Mouse (Mus musculus) heart, embryonic 12.5 days (tissue): Measurements from ENCODE around the gene Gpatch4. TPM values are rescaled to one million over a fixed set of nuclear protein-coding genes. Genes with fewer than 3 reads are reported as not detected.

Experiments
- ATAC-seq: fragments of 200-750 bp; cut with Nextera tagmentation; 2 replicates; pipeline ENCODE4 v1.8.0; 2017; ENCODE audit warnings: moderate TSS enrichment, moderate library complexity; ENCODE audit not compliant: insufficient number of reproducible peaks, low FRiP score
- H3K27ac ChIP-seq: fragments of 300-500 bp; sonication (generic); 2 replicates; pipeline ENCODE4 v1.5.1; 2016; ENCODE audit warnings: mild to moderate bottlenecking, moderate library complexity; ENCODE audit not compliant: poor library complexity, severe bottlenecking
- H3K27me3 ChIP-seq: fragments of 300-500 bp; sonication (generic); replicated peaks from 2 replicates; pipeline ENCODE4 v1.6.1; 2016; ENCODE audit warnings: mild to moderate bottlenecking, moderate library complexity
- H3K36me3 ChIP-seq: fragments of 300-500 bp; sonication (generic); 2 replicates; pipeline ENCODE4 v1.6.1; 2016; ENCODE audit warnings: mild to moderate bottlenecking, moderate library complexity
- H3K4me1 ChIP-seq: fragments of 300-500 bp; sonication (generic); replicated peaks from 2 replicates; pipeline ENCODE4 v1.6.1; 2016; ENCODE audit warnings: mild to moderate bottlenecking
- H3K4me2 ChIP-seq: fragments of 300-500 bp; sonication (generic); 2 replicates; pipeline ENCODE4 v1.6.1; 2016; ENCODE audit warnings: mild to moderate bottlenecking, moderate library complexity
- H3K4me3 ChIP-seq: fragments of 300-500 bp; sonication (generic); 2 replicates; pipeline ENCODE4 v1.5.1; 2016; ENCODE audit warnings: mild to moderate bottlenecking
- H3K9ac ChIP-seq: fragments of 300-500 bp; sonication (generic); 2 replicates; pipeline ENCODE4 v1.6.1; 2016; ENCODE audit warnings: mild to moderate bottlenecking, moderate library complexity
- H3K9me3 ChIP-seq: fragments of 300-500 bp; sonication (generic); replicated peaks from 2 replicates; pipeline ENCODE4 v1.6.1; 2016; ENCODE audit warnings: mild to moderate bottlenecking, moderate library complexity
- WGBS: fragments of 180-500 bp; shearing (Covaris S2); methylation state at CpG from one replicate; pipeline ENCODE4 v1.1.7; 2016; 5-methylcytosine and 5-hydroxymethylcytosine counted together
- polyA plus RNA-seq: library from polyadenylated mRNA; unstranded; fragments of >200 nt; fragmentation: Nextera tagmentation; extraction: Ambion mirVana; gene quantifications from 2 replicates; pipeline ENCODE4 v1.2.1, GENCODE M21; 2016

Gene Gpatch4
- 19.2 and 19.7 TPM in 2 replicates for polyA plus RNA-seq

- WGBS, result 8% methylated on average over 36 of the region's 36 CpGs
- H3K27ac ChIP-seq, result peak within 1 kb of the TSS; percentile 8; the same call in 1 of the 2 replicates
Observed at GRCm38 (mm10) chr3:88042661-88043421, at the start of gene Gpatch4. Gene Gpatch4, plus strand, starts transcription at chr3:88043108.

GRCm38 (mm10) chr3:87993436-87993835, 49.5 kb upstream of the Gpatch4 start:
- no peak for ATAC-seq
- 6% methylated on average over 4 of the region's 6 CpGs for WGBS
- Histone ChIP-seq H3K4me1 (peaks cover 10% of the 10 kb centered on the region), H3K9ac (no peak overlapping the region), H3K4me3 (no peak overlapping the region), H3K9me3 (no peaks in the 10 kb centered on the region), H3K4me2 (no peak overlapping the region), H3K27me3 (peaks cover 100% of the 10 kb centered on the region), H3K36me3 (no peaks in the 10 kb centered on the region), H3K27ac (no peak overlapping the region)

More at GRCm38 (mm10) chr3:88042661-88043421, at the start of gene Gpatch4:
- no peaks in the 10 kb centered on the region for H3K9me3 ChIP-seq
- peaks cover 8% of the 10 kb centered on the region; the same call in 1 of the 2 replicates for H3K4me1 ChIP-seq
- H3K4me3 ChIP-seq, result peak within 1 kb of the TSS; percentile 74
- H3K4me2 ChIP-seq, result peak within 1 kb of the TSS; percentile 78
- peaks cover 28% of the 10 kb centered on the region for H3K27me3 ChIP-seq
- peak; percentile 86 for ATAC-seq
- peak within 1 kb of the TSS; percentile 71 for H3K9ac ChIP-seq
- 0 out of 2 replicates have a peak, but pooled peaks cover 8% of the 10 kb centered on the region for H3K36me3 ChIP-seq

DNA sequence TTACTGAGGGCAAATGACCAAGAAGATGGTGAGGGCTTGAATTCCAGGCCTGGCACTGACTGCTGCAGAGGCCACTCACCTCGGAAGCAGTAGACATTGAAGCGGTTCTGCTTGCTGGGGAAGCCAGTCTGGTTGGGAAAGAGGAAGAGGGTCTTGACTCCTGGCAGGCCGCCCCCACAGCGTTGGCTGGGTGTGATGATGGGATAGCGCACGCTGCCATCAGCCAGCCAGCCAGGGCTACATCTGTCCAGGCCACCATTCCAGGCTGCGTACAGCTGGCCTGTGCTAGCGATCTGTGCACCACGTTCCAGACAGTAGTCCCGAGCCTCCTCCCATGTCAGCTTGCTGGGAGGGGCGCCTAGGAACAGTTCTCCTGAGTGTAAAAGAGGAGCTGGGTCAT, 47.6 kb upstream of the Gpatch4 start:
- no peak overlapping the region for H3K27ac ChIP-seq
- peaks cover 100% of the 10 kb centered on the region for H3K27me3 ChIP-seq
- H3K4me2 ChIP-seq, result no peak overlapping the region
- ATAC-seq, result no peak
- H3K9ac ChIP-seq, result no peak overlapping the region
- H3K4me1 ChIP-seq, result peaks cover 18% of the 10 kb centered on the region
- H3K9me3 ChIP-seq, result no peaks in the 10 kb centered on the region
- H3K4me3 ChIP-seq, result no peak overlapping the region
- WGBS, result 29% methylated on average over 11 of the region's 11 CpGs
- H3K36me3 ChIP-seq, result no peaks in the 10 kb centered on the region

- WGBS, result 3% methylated on average over 15 of the region's 15 CpGs
- Histone ChIP-seq H3K9ac (no peak overlapping the region), H3K4me1 (peaks cover 22% of the 10 kb centered on the region), H3K9me3 (no peaks in the 10 kb centered on the region), H3K27ac (no peak overlapping the region), H3K27me3 (peaks cover 100% of the 10 kb centered on the region), H3K4me3 (no peak overlapping the region), H3K4me2 (peak overlapping the region; percentile 71), H3K36me3 (no peaks in the 10 kb centered on the region)
- no peak for ATAC-seq
Observed at GRCm38 (mm10) chr3:87996401-87996800, 46.5 kb upstream of the Gpatch4 start.

GRCm38 (mm10) chr3:87996971-87997614, 45.8 kb upstream of the Gpatch4 start:
- H3K4me3 ChIP-seq, result peak overlapping the region; percentile 41
- no peak overlapping the region for H3K27ac ChIP-seq
- no peaks in the 10 kb centered on the region for H3K9me3 ChIP-seq
- peaks cover 22% of the 10 kb centered on the region for H3K4me1 ChIP-seq
- H3K36me3 ChIP-seq, result no peaks in the 10 kb centered on the region
- peak overlapping the region; percentile 49; the same call in 1 of the 2 replicates for H3K9ac ChIP-seq
- H3K27me3 ChIP-seq, result peaks cover 100% of the 10 kb centered on the region
- H3K4me2 ChIP-seq, result peak overlapping the region; percentile 71
- 0 out of 2 replicates have a peak, but pooled peaks have one; percentile 27 for ATAC-seq
- under 1% methylated on average over 49 of the region's 49 CpGs for whole genome bisulfite sequencing

DNA sequence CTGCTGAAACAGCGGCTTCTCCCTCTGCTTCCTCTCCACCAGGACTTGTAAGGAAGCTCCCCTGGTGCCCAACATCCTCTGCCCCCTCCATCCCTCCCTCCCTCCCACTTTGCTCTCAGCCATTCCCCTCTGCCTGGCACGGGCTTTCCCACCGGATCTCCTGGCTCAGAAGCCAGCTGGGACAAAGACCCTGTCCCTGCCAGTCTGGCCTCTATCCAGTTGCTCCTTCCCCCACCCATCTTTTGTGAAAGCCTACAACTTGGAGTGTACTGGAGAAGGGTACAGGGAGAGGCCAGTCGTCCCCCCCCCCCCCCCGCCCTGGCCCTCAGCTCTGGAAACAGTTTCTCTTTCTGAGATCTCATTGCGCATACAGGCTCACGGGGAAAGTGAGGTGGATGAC, 44.2 kb upstream of the Gpatch4 start:
- Histone ChIP-seq H3K4me2 (no peak overlapping the region), H3K4me1 (peaks cover 22% of the 10 kb centered on the region), H3K4me3 (no peak overlapping the region), H3K9ac (no peak overlapping the region), H3K36me3 (no peaks in the 10 kb centered on the region), H3K27ac (no peak overlapping the region), H3K9me3 (0 out of 2 replicates have a peak, but pooled peaks cover 4% of the 10 kb centered on the region), H3K27me3 (peaks cover 100% of the 10 kb centered on the region)
- no peak for ATAC-seq
- WGBS, result 2% methylated on average over 7 of the region's 7 CpGs

GRCm38 (mm10) chr3:87999243-87999895, 43.5 kb upstream of the Gpatch4 start:
- no peak for ATAC-seq

DNA sequence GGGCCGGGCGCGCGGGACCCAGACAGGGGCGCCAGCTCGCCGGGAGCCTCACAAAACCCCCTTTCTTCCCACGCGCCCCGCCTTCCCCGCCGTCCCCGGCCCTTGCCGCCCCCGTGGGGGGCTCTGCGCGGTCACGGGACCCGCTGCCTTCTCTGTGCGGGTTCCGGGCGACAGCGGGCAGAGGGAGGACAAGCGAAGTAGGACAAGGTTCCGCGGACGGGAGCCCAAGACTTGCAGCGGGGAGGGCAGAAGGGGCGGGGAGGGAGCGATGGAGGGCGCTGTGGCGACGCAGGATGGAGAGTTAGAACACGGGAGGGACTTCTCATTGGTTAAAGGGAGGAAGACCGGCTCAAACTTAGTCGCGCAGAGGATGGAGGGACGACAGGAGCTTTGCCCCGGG, 42.7 kb upstream of the Gpatch4 start, which contains the start of gene Bcan:
Bcan (minus strand) TSS at position 50 of the 400 bp plus-strand sequence.
- H3K36me3 ChIP-seq, result no peaks in the 10 kb centered on the region
- H3K9me3 ChIP-seq, result 0 out of 2 replicates have a peak, but pooled peaks cover 4% of the 10 kb centered on the region
- peak within 1 kb of the TSS; percentile 49 for H3K4me3 ChIP-seq
- under 1% methylated on average over 39 of the region's 39 CpGs for WGBS
- peaks cover 22% of the 10 kb centered on the region for H3K4me1 ChIP-seq
- H3K4me2 ChIP-seq, result peak within 1 kb of the TSS; percentile 70
- peaks cover 93% of the 10 kb centered on the region for H3K27me3 ChIP-seq
- peak within 1 kb of the TSS; percentile 44; the same call in 1 of the 2 replicates for H3K9ac ChIP-seq
- ATAC-seq, result no peak
- H3K27ac ChIP-seq, result no peak within 1 kb of the TSS

More at GRCm38 (mm10) chr3:87999243-87999895, 43.5 kb upstream of the Gpatch4 start:
- peak overlapping the region; percentile 49 for H3K4me3 ChIP-seq
- peaks cover 22% of the 10 kb centered on the region for H3K4me1 ChIP-seq
- H3K4me2 ChIP-seq, result peak overlapping the region; percentile 70
- no peaks in the 10 kb centered on the region for H3K36me3 ChIP-seq
- H3K9me3 ChIP-seq, result 0 out of 2 replicates have a peak, but pooled peaks cover 4% of the 10 kb centered on the region
- no peak overlapping the region for H3K9ac ChIP-seq
- peaks cover 96% of the 10 kb centered on the region for H3K27me3 ChIP-seq
- H3K27ac ChIP-seq, result no peak overlapping the region
- 2% methylated on average over 38 of the region's 38 CpGs for WGBS

DNA sequence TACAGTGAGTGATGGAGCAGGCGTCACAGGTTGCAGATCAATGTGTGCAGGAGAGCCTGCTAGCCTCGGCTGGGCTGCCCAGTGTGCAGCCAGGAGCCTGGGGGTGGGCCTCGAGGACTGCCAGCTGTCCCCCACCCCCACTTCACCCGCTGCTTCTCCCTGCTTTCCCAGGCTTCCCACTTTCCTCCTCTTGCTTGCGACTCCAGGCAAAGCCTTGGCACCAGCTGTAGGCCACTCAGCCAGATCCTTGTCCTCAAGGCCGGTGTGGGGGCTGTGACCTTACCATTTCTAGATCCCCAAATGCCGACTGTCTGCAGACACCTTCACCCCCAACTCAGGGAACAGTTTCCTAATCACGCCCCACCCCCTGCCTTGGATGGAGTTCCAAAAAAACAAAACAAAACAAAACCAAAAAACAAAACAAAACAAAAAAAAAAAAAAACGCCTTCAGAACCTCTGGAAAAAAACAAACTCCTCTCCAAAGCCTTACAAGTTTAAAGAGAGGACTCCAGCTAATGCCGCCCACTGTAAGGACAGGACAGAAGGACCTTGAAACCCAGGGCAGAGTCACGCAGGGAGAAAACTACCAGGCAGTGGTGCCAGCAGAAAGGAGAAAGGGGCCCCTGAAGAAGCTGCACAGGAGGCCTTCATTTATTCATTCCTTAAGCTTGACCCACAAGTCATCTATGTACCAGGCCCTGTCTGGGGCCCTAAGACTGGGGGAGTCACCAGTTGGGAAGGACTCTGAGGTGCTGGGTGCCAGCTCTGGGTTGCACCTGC, 41.9 kb upstream of the Gpatch4 start:
- H3K4me1 ChIP-seq, result peaks cover 22% of the 10 kb centered on the region
- no peak for ATAC-seq
- H3K9me3 ChIP-seq, result peaks cover 6% of the 10 kb centered on the region
- peak overlapping the region; percentile 70; the same call in 1 of the 2 replicates for H3K4me2 ChIP-seq
- no peaks in the 10 kb centered on the region for H3K36me3 ChIP-seq
- no peak overlapping the region for H3K9ac ChIP-seq
- peaks cover 93% of the 10 kb centered on the region for H3K27me3 ChIP-seq
- H3K4me3 ChIP-seq, result no peak overlapping the region
- H3K27ac ChIP-seq, result no peak overlapping the region
- WGBS, result 10% methylated on average over 11 of the region's 11 CpGs

DNA sequence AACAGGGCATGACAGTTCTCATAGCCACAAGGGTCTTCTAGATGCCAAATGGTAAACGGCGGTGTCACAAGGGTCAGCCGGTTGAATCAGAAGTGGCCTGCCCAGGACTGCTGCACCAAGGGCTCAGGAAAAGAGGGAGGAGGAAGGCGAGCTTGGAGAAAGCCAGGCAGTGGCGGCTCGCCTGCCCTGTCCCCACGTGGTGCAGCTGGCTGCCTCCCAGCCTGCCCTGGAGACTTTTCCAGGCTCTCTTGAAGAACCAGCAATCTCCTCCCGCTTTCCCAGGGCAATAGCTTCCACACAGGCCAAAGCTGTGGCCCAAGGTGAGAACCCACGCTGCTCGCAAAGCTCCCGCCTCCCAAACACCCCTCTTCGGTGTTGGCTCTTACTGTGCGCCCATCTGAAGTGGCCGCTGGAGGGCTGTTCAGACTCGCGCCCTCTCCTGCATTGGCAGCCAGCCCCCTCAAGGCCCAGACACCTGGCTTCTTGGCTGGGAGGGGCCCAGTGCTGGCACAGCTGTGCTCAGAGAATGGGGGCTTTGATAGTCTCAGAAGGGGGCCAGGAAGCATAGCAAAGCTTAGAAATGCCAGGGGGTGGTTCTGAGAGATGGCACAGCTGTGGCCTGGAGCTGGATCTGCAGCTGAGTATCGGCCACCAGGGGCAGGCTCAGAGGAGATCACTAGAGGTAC, 40.5 kb upstream of the Gpatch4 start:
- ATAC-seq, result no peak
- Histone ChIP-seq H3K4me2 (no peak overlapping the region), H3K9me3 (peaks cover 9% of the 10 kb centered on the region), H3K4me1 (peaks cover 15% of the 10 kb centered on the region), H3K9ac (no peak overlapping the region), H3K36me3 (no peaks in the 10 kb centered on the region), H3K27ac (no peak overlapping the region), H3K27me3 (peaks cover 79% of the 10 kb centered on the region), H3K4me3 (no peak overlapping the region)
- WGBS, result 2% methylated on average over 17 of the region's 17 CpGs
